Mouse (Mus musculus) adipocyte (in vitro differentiated cells): ENCODE data around the gene Apom.

ENCODE experiments used
- DNase-seq: peaks from one replicate; pipeline ENCODE4 v3.0.0-alpha.2; 2016; ENCODE audit warnings: low spot score

Apom gene

GRCm38 (mm10) chr17:35096597-35096996 is 35.3 kb downstream of the Apom start:
- DNase-seq: no peak

GRCm38 (mm10) chr17:35094475-35095365 is 37.1 kb downstream of the Apom start:
- DNase-seq: no peak

GRCm38 (mm10) chr17:35092403-35093198 is 39.2 kb downstream of the Apom start:
- no peak for DNase-seq

GRCm38 (mm10) chr17:35090166-35090932 is 41.5 kb downstream of the Apom start:
- DNase-seq: peak; percentile 80

GRCm38 (mm10) chr17:35088825-35089644 is 42.8 kb downstream of the Apom start, which contains the start of gene Abhd16a:
Gene Abhd16a (plus strand): TSS chr17:35089263.
- DNase-seq: peak; percentile 93

- peak; percentile 35 for DNase-seq
These were observed 43.7 kb downstream of the Apom start for GRCm38 (mm10) chr17:35088151-35088550.

DNA sequence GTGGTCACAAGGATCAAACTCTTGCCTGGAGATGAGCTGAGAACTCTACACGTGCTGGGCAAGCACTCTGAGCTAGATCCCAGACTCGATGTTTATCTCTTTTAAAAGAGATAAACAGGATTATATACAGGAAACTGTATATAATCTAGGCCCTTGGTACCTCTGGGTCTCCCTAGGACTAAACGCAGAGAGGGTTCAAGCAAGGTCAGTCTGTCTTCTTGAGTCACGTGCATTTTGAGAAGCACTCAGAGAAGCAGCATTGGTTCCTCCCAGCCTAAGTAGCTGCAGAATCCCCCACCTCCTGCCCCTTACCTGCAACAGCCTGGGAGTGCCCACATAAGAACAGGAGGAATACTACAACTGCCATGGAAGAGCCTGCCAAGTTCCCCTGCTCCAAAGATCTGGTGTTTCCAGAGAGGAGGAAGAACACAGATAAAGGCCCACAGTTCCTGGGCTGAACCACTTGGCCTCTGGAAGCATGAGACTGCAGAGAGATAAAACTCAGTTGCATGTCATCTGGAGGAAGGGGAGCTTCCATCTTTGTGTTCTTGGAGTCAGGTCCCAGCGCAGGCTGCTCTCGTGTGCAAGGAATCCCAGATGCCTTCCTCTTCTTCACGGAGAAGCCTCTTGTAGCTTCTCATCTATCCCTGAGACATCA is 46.5 kb downstream of the Apom start, which contains the start of gene Ly6g6f:
TSS of gene Ly6g6f (minus strand) at position 403 of the 658 bp plus-strand sequence.
- no peak for DNase-seq

- no peak for DNase-seq
These were observed 47.8 kb downstream of the Apom start for GRCm38 (mm10) chr17:35083929-35084497.

DNA sequence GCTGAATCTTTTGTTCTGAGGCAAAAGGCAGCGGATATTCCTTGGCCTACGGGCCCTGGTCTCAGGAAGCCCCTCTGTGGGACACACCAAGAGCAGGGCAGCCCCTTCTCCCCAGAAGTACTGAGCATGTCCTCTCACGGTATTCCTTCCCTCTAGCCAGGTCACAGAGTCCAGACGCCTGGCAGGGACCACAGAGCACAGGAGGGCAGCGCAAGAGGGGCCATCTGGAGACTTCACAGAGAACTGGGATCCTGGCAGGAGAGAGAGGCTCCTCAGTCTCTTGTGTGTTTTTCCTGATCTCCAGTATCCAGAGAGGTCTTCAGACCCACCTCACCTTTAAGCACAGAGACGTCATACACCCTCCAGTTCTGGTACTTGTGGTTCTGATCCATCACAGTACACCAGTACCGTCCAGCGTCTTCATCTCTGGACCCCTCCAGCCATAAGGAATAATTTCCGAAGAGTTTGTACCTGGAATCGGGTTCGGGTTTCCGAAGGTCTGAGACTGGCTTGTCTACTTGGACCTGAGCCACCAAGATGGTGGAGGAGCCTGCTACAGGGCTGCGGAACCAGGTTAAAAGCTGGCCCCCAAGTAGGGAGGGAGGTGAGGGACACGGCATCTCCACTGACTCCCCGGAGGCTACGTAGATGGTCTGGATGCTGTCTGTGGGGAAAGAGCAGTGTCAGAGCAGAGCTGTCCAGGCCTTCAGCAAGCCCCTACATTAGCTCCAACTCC is 48.8 kb downstream of the Apom start:
- no peak for DNase-seq

DNA sequence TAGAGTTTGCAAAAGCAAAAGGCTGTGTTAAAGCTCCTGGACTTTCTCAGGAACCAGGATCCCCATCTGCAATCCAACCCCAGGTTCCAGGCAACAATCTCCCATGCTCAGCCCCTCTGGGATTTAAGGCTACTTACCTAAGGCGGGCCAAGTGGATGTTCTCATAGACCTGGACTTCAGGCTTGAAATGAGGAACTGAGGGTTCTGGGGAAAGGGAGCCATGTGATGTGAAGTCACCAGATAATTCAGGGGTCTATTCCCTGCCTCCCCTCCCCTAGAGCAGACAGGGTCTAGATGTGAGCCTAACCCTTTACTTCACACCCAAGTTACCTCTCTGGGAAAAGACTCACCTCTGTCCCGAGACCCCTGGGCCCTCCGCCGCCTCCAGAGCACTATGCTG is 51.1 kb downstream of the Apom start:
- DNase-seq: no peak

GRCm38 (mm10) chr17:35080248-35080647 is 51.6 kb downstream of the Apom start:
- no peak for DNase-seq

- DNase-seq: no peak
These were observed 52.1 kb downstream of the Apom start for GRCm38 (mm10) chr17:35079778-35080177.
